Mouse (Mus musculus): ENCODE data around the gene Cox11. TPM values are rescaled to one million over a fixed set of nuclear protein-coding genes. Genes with fewer than 3 reads are reported as not detected.
A peak's percentile ranks its signal among the peaks of the same experiment; 100 is the strongest.

The Cox11 gene
- total and polyA plus RNA-seq, 2 experiments, result 10.6 to 15.7 TPM

- Histone ChIP-seq H3K4me3 (ENCODE audit: insufficient read depth, low read depth, low read length) (no peak overlapping the region), H3K27me3 (ENCODE audit: control insufficient read depth, insufficient read depth, low read length) (no peaks in the 10 kb centered on the region), H3K4me1 (ENCODE audit: control insufficient read depth, insufficient read depth, low read length) (no peaks in the 10 kb centered on the region), H3K9ac (ENCODE audit: low read depth, low read length) (no peak overlapping the region), H3K79me2 (ENCODE audit: control insufficient read depth, insufficient read depth, low read length) (no peaks in the 10 kb centered on the region), H3K27ac (replicated peaks; ENCODE audit: insufficient read depth, low read depth, low read length) (no peak overlapping the region), H3K36me3 (ENCODE audit: control insufficient read depth, insufficient read depth, low read length) (no peaks in the 10 kb centered on the region; the same call in 1 of the 2 replicates)
- TF ChIP-seq CTCF (IDR thresholded peaks at IDR 0.05; ENCODE audit: low read depth, low read length) (peak; percentile 49; the same call in 1 of the 2 replicates), POLR2A (IDR thresholded peaks at IDR 0.05; ENCODE audit: extremely low read depth, insufficient read depth, low read length) (no peak)
- DNase-seq (ENCODE audit: extremely low read depth, low read depth, low spot score), result peak; percentile 34
Measured at GRCm38 (mm10) chr11:90616431-90616830, 21.5 kb upstream of the Cox11 start.

- TF ChIP-seq POLR2A (IDR thresholded peaks at IDR 0.05; ENCODE audit: extremely low read depth, insufficient read depth, low read length) (no peak), CTCF (IDR thresholded peaks at IDR 0.05; ENCODE audit: low read depth, low read length) (no peak)
- WGBS, result 91% methylated on average over 12 of the region's 12 CpGs
- no peak for DNase-seq (ENCODE audit: extremely low read depth, low read depth, low spot score)
- no peaks in the 10 kb centered on the region for H3K36me3 ChIP-seq (ENCODE audit: control insufficient read depth, insufficient read depth, low read length)
- H3K27me3 ChIP-seq (ENCODE audit: control insufficient read depth, insufficient read depth, low read length), result no peaks in the 10 kb centered on the region
- H3K4me3 ChIP-seq (ENCODE audit: insufficient read depth, low read depth, low read length), result no peak overlapping the region
- no peak overlapping the region for H3K9ac ChIP-seq (ENCODE audit: low read depth, low read length)
- no peaks in the 10 kb centered on the region; the same call in 1 of the 2 replicates for H3K4me1 ChIP-seq (ENCODE audit: control insufficient read depth, insufficient read depth, low read length)
- H3K79me2 ChIP-seq (ENCODE audit: control insufficient read depth, insufficient read depth, low read length), result no peaks in the 10 kb centered on the region
- no peak overlapping the region for H3K27ac ChIP-seq (replicated peaks; ENCODE audit: insufficient read depth, low read depth, low read length)
Measured at GRCm38 (mm10) chr11:90622044-90622443, 15.9 kb upstream of the Cox11 start.

- H3K4me1 ChIP-seq (ENCODE audit: control insufficient read depth, insufficient read depth, low read length), result no peaks in the 10 kb centered on the region; the same call in 1 of the 2 replicates
- H3K4me3 ChIP-seq (ENCODE audit: insufficient read depth, low read depth, low read length), result no peak overlapping the region
- no peak for DNase-seq (ENCODE audit: extremely low read depth, low read depth, low spot score)
- no peaks in the 10 kb centered on the region for H3K79me2 ChIP-seq (ENCODE audit: control insufficient read depth, insufficient read depth, low read length)
- H3K27me3 ChIP-seq (ENCODE audit: control insufficient read depth, insufficient read depth, low read length), result no peaks in the 10 kb centered on the region
- WGBS, result 91% methylated on average over 7 of the region's 7 CpGs
- no peak overlapping the region for H3K27ac ChIP-seq (replicated peaks; ENCODE audit: insufficient read depth, low read depth, low read length)
- H3K9ac ChIP-seq (ENCODE audit: low read depth, low read length), result no peak overlapping the region
- TF ChIP-seq POLR2A (IDR thresholded peaks at IDR 0.05; ENCODE audit: extremely low read depth, insufficient read depth, low read length), result no peak
- TF ChIP-seq CTCF (IDR thresholded peaks at IDR 0.05; ENCODE audit: low read depth, low read length), result no peak
- no peaks in the 10 kb centered on the region for H3K36me3 ChIP-seq (ENCODE audit: control insufficient read depth, insufficient read depth, low read length)
Measured at GRCm38 (mm10) chr11:90622500-90622899, 15.5 kb upstream of the Cox11 start.

- peak; percentile 35 for DNase-seq (ENCODE audit: extremely low read depth, low read depth, low spot score)
- no peaks in the 10 kb centered on the region for H3K27me3 ChIP-seq (ENCODE audit: control insufficient read depth, insufficient read depth, low read length)
- no peak overlapping the region for H3K27ac ChIP-seq (replicated peaks; ENCODE audit: insufficient read depth, low read depth, low read length)
- H3K36me3 ChIP-seq (ENCODE audit: control insufficient read depth, insufficient read depth, low read length), result no peaks in the 10 kb centered on the region
- H3K4me1 ChIP-seq (ENCODE audit: control insufficient read depth, insufficient read depth, low read length), result no peaks in the 10 kb centered on the region; the same call in 1 of the 2 replicates
- H3K4me3 ChIP-seq (ENCODE audit: insufficient read depth, low read depth, low read length), result no peak overlapping the region
- 45% methylated on average over 6 of the region's 6 CpGs for WGBS
- H3K9ac ChIP-seq (ENCODE audit: low read depth, low read length), result no peak overlapping the region
- TF ChIP-seq POLR2A (IDR thresholded peaks at IDR 0.05; ENCODE audit: extremely low read depth, insufficient read depth, low read length), result no peak
- TF ChIP-seq CTCF (IDR thresholded peaks at IDR 0.05; ENCODE audit: low read depth, low read length), result peak; percentile 45
- H3K79me2 ChIP-seq (ENCODE audit: control insufficient read depth, insufficient read depth, low read length), result no peaks in the 10 kb centered on the region
Measured at GRCm38 (mm10) chr11:90623477-90623876, 14.5 kb upstream of the Cox11 start.

GRCm38 (mm10) chr11:90625174-90625573, 12.8 kb upstream of the Cox11 start:
- Histone ChIP-seq H3K79me2 (ENCODE audit: control insufficient read depth, insufficient read depth, low read length) (no peaks in the 10 kb centered on the region), H3K4me3 (ENCODE audit: insufficient read depth, low read depth, low read length) (no peak overlapping the region), H3K9ac (ENCODE audit: low read depth, low read length) (no peak overlapping the region), H3K27ac (replicated peaks; ENCODE audit: insufficient read depth, low read depth, low read length) (no peak overlapping the region), H3K4me1 (ENCODE audit: control insufficient read depth, insufficient read depth, low read length) (no peaks in the 10 kb centered on the region; the same call in 1 of the 2 replicates), H3K36me3 (ENCODE audit: control insufficient read depth, insufficient read depth, low read length) (no peaks in the 10 kb centered on the region), H3K27me3 (ENCODE audit: control insufficient read depth, insufficient read depth, low read length) (no peaks in the 10 kb centered on the region)
- TF ChIP-seq POLR2A (IDR thresholded peaks at IDR 0.05; ENCODE audit: extremely low read depth, insufficient read depth, low read length), result no peak
- no peak for TF ChIP-seq CTCF (IDR thresholded peaks at IDR 0.05; ENCODE audit: low read depth, low read length)
- DNase-seq (ENCODE audit: extremely low read depth, low read depth, low spot score), result no peak
- 66% methylated on average over 1 of the region's 1 CpGs for WGBS

- Histone ChIP-seq H3K4me1 (ENCODE audit: control insufficient read depth, insufficient read depth, low read length) (no peaks in the 10 kb centered on the region; the same call in 1 of the 2 replicates), H3K27ac (replicated peaks; ENCODE audit: insufficient read depth, low read depth, low read length) (no peak overlapping the region), H3K79me2 (ENCODE audit: control insufficient read depth, insufficient read depth, low read length) (no peaks in the 10 kb centered on the region), H3K4me3 (ENCODE audit: insufficient read depth, low read depth, low read length) (no peak overlapping the region), H3K27me3 (ENCODE audit: control insufficient read depth, insufficient read depth, low read length) (no peaks in the 10 kb centered on the region), H3K9ac (ENCODE audit: low read depth, low read length) (no peak overlapping the region), H3K36me3 (ENCODE audit: control insufficient read depth, insufficient read depth, low read length) (no peaks in the 10 kb centered on the region)
- peak; percentile 72 for DNase-seq (ENCODE audit: extremely low read depth, low read depth, low spot score)
- WGBS, result 7% methylated on average over 1 of the region's 1 CpGs
- TF ChIP-seq CTCF (IDR thresholded peaks at IDR 0.05; ENCODE audit: low read depth, low read length) (no peak), POLR2A (IDR thresholded peaks at IDR 0.05; ENCODE audit: extremely low read depth, insufficient read depth, low read length) (no peak)
Measured at GRCm38 (mm10) chr11:90627751-90628150, 10.2 kb upstream of the Cox11 start.
